Mouse (Mus musculus) ovary, adult 18-20 months (tissue): ENCODE data around the gene Ntf5.

Experiments used
- DNase-seq: peaks from one replicate; pipeline ENCODE4 v3.0.0; 2022; ENCODE audit warnings: low spot score, mixed read lengths

Ntf5 gene

GRCm38 (mm10) chr7:45435038-45435437, 21.5 kb downstream of the Ntf5 start:
- no peak for DNase-seq

GRCm38 (mm10) chr7:45436444-45436843, 22.9 kb downstream of the Ntf5 start:
- no peak for DNase-seq

GRCm38 (mm10) chr7:45437046-45437445, 23.6 kb downstream of the Ntf5 start:
- no peak for DNase-seq

- no peak for DNase-seq
Observed at GRCm38 (mm10) chr7:45437521-45438276, 24.2 kb downstream of the Ntf5 start, which contains the start of gene Ruvbl2. TSS of gene Ruvbl2 (minus strand) at chr7:45438096.

GRCm38 (mm10) chr7:45443526-45444420, 30.3 kb downstream of the Ntf5 start:
- no peak for DNase-seq

- DNase-seq, result no peak
Observed at GRCm38 (mm10) chr7:45446589-45446988, 33.1 kb downstream of the Ntf5 start.

- no peak for DNase-seq
Observed at GRCm38 (mm10) chr7:45447325-45447990, 34.0 kb downstream of the Ntf5 start.

GRCm38 (mm10) chr7:45449974-45450373, 36.5 kb downstream of the Ntf5 start:
- DNase-seq, result no peak

GRCm38 (mm10) chr7:45451344-45451982, 38.0 kb downstream of the Ntf5 start:
- no peak for DNase-seq

GRCm38 (mm10) chr7:45454971-45455370, 41.5 kb downstream of the Ntf5 start:
- no peak for DNase-seq

GRCm38 (mm10) chr7:45455932-45456696, 42.6 kb downstream of the Ntf5 start:
- DNase-seq, result no peak

- DNase-seq, result no peak
Observed at GRCm38 (mm10) chr7:45456721-45457203, 43.3 kb downstream of the Ntf5 start.

GRCm38 (mm10) chr7:45457204-45458060, 43.9 kb downstream of the Ntf5 start:
- DNase-seq, result no peak

- no peak for DNase-seq
Observed at GRCm38 (mm10) chr7:45458748-45459563, 45.5 kb downstream of the Ntf5 start.

GRCm38 (mm10) chr7:45459564-45460140, 46.2 kb downstream of the Ntf5 start, which contains the start of gene Ftl1:
TSS of gene Ftl1 (minus strand) at chr7:45459884.
- DNase-seq, result peak; percentile 98

GRCm38 (mm10) chr7:45460377-45460776, 46.9 kb downstream of the Ntf5 start:
- DNase-seq, result no peak

- peak; percentile 68 for DNase-seq
Observed at GRCm38 (mm10) chr7:45460860-45461314, 47.4 kb downstream of the Ntf5 start.

GRCm38 (mm10) chr7:45461326-45461725, 47.8 kb downstream of the Ntf5 start:
- DNase-seq, result no peak

- DNase-seq, result no peak
Observed at GRCm38 (mm10) chr7:45461781-45462180, 48.3 kb downstream of the Ntf5 start.
